Mouse (Mus musculus) forebrain, embryonic 15.5 days (tissue): ENCODE results near the gene Tuba3a. TPM values are rescaled to one million over a fixed set of nuclear protein-coding genes. Genes with fewer than 3 reads are reported as not detected.

Source experiments
- ATAC-seq: fragments of 200-750 bp; cut with Nextera tagmentation; replicated peaks from 2 replicates; pipeline ENCODE4 v1.8.0; 2017; ENCODE audit warnings: mild to moderate bottlenecking, moderate TSS enrichment, moderate library complexity
- H3K27ac ChIP-seq: fragments of 300-500 bp; sonication (generic); replicated peaks from 2 replicates; pipeline ENCODE4 v1.5.1; 2015; ENCODE audit warnings: mild to moderate bottlenecking, inconsistent platforms
- H3K27me3 ChIP-seq: fragments of 300-500 bp; sonication (generic); 2 replicates; pipeline ENCODE4 v1.6.1; 2015; ENCODE audit warnings: inconsistent platforms
- H3K36me3 ChIP-seq: fragments of 300-500 bp; sonication (generic); 2 replicates; pipeline ENCODE4 v1.6.1; 2015; ENCODE audit warnings: mild to moderate bottlenecking, inconsistent platforms
- H3K4me1 ChIP-seq: fragments of 300-500 bp; sonication (generic); 2 replicates; pipeline ENCODE4 v1.6.1; 2015; ENCODE audit warnings: inconsistent platforms
- H3K4me2 ChIP-seq: fragments of 300-500 bp; sonication (generic); replicated peaks from 2 replicates; pipeline ENCODE4 v1.6.1; 2015; ENCODE audit warnings: mild to moderate bottlenecking, inconsistent platforms
- H3K4me3 ChIP-seq: fragments of 300-500 bp; sonication (generic); 2 replicates; pipeline ENCODE4 v1.5.1; 2015; ENCODE audit warnings: mild to moderate bottlenecking, inconsistent platforms
- H3K9ac ChIP-seq: fragments of 300-500 bp; sonication (generic); replicated peaks from 2 replicates; pipeline ENCODE4 v1.6.1; 2015; ENCODE audit warnings: mild to moderate bottlenecking, inconsistent platforms
- H3K9me3 ChIP-seq: fragments of 300-500 bp; sonication (generic); 2 replicates; pipeline ENCODE4 v1.6.1; 2016; ENCODE audit warnings: inconsistent platforms
- WGBS: fragments of 180-500 bp; shearing (Covaris S2); methylation state at CpG from one replicate; pipeline ENCODE4 v1.1.7; 2015; ENCODE audit warnings: mixed read lengths; 5-methylcytosine and 5-hydroxymethylcytosine counted together
- polyA plus RNA-seq: library from polyadenylated mRNA; unstranded; fragments of >200 nt; fragmentation: Nextera tagmentation; extraction: Ambion mirVana; gene quantifications from 2 replicates; pipeline ENCODE4 v1.2.1, GENCODE M21; 2015

Tuba3a gene
- not detected in 2 replicates for polyA plus RNA-seq

DNA sequence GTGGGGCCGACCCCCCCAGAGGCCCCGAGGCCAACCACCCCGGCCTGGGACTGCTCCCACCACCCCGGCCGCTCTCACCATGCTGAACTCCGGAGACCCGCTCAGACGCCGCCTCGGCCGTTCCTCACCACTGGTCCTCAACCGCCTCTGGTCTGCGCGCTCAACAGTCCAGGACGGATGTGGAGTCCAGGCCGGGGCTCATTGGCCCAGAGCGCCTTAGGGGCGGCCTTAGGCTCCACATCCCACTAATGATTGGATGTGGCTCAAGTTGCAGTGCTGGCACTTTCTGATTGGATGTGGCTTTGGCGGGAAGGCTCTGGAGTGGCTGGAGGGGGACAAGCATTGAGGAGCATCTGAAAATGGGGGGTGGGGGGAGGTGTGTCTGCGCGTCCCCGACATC, at the start of gene Tuba3a:
Gene Tuba3a, minus strand, starts transcription at position 153 of the 400 bp plus-strand sequence.
- H3K4me1 ChIP-seq, result 0 out of 2 replicates have a peak, but pooled peaks cover 4% of the 10 kb centered on the region
- no peak within 1 kb of the TSS for H3K27ac ChIP-seq
- no peak within 1 kb of the TSS for H3K9ac ChIP-seq
- H3K27me3 ChIP-seq, result no peaks in the 10 kb centered on the region
- ATAC-seq, result no peak
- no peaks in the 10 kb centered on the region for H3K36me3 ChIP-seq
- WGBS, result 96% methylated on average over 21 of the region's 22 CpGs
- no peak within 1 kb of the TSS for H3K4me3 ChIP-seq
- H3K4me2 ChIP-seq, result no peak within 1 kb of the TSS
- no peaks in the 10 kb centered on the region for H3K9me3 ChIP-seq

DNA sequence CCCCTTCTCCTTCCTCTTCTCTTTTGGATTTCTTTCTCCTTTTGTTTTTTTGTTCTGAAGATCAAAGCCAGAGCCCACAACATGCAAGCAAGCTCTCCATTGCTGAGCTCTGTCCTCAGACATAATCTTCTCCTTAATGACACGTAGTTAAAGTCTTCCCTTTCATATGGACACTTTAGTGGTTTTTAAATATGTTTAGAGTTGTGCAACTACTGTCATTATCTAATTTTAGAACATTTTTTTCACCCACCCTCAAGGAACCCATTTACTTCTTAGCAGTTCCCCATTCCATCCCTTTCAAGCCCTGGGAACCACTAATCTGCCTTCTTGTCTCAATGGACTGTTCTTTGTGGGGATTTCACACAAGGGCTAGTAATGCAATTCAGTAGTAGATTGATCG, 48.5 kb upstream of the Tuba3a start:
- Histone ChIP-seq H3K36me3 (no peaks in the 10 kb centered on the region), H3K9me3 (no peaks in the 10 kb centered on the region), H3K4me2 (no peak overlapping the region), H3K27ac (no peak overlapping the region), H3K9ac (no peak overlapping the region), H3K4me3 (no peak overlapping the region), H3K27me3 (no peaks in the 10 kb centered on the region), H3K4me1 (peaks cover 8% of the 10 kb centered on the region; the same call in 1 of the 2 replicates)
- ATAC-seq, result no peak
- WGBS, result 41% methylated on average over 2 of the region's 2 CpGs

DNA sequence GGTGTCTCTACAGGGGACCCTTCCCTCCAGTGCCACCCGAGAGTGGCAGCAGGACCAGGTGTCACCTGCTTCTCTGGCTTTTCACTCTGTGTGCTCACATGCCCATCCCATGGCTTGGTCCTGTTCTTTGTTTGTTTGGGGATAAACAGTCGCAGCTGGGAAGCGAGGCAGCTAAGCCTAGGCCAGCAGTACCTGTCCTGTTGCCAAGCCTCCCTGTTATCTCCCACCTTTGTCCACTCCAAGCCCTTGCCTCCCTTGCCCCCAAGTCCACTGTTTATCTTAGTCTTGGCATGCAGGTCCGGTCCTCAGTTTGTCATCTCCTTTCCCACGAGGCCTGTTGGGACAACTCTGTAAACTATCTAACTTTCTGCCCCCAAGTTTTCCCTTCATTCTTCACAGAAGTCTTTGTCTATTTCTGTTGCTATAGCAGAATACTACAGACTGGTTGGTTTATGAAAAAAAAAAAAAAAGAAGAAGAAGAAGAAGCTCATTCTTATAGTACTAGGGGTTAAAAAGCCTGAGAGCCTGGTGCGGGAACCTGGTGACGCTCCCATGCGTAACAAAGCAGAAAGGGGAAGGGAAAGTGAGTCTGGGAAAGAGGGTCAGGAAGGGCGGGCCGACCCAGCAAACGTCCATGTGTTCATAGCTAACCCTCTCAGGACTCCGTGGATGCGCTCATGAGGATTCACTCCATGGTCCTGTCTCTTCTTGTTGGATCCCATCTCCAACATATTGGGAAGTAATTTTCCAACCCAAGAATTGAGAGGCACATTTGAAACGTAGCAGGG, 47.5 kb upstream of the Tuba3a start:
- WGBS, result 80% methylated on average over 14 of the region's 14 CpGs
- no peak for ATAC-seq
- no peaks in the 10 kb centered on the region for H3K36me3 ChIP-seq

DNA sequence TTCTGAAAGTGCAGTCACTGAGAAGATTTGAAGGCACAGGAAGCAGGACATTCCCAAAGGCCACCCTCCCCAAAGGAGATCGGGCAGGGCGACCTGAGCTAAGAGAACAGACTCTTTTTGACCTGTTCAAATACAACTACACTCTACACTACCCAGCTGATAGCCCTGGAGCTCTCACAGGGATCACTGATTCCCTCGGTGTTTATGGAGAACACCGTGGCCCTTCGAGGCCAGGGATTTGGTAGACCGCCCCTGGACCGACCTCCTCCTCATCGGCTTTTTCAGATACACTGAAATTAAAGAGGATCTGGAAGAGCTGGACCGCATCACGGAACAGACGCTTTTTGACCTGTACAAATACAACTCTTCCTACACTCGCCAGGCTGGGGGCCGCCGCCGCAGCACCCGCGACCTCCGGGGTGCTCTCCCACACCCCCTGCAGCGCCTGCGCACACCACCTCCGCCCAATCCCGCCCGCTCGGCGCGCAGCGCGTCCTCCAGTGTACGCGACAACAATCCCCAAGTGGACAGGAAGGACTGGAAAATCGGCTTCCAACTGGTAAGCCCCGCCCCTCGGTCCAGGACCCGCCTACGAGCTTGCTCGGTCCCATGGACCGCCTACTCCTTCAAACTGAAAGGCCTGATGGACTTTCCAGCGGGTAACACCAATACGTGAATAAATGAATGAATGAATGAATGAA, 44.9 kb upstream of the Tuba3a start:
- H3K27ac ChIP-seq, result no peak overlapping the region
- H3K27me3 ChIP-seq, result no peaks in the 10 kb centered on the region
- H3K4me2 ChIP-seq, result peak overlapping the region; percentile 91
- no peaks in the 10 kb centered on the region for H3K36me3 ChIP-seq
- peaks cover 8% of the 10 kb centered on the region; the same call in 1 of the 2 replicates for H3K4me1 ChIP-seq
- H3K9me3 ChIP-seq, result no peaks in the 10 kb centered on the region
- peak overlapping the region; percentile 57 for H3K9ac ChIP-seq
- peak; percentile 89 for ATAC-seq
- 1% methylated on average over 39 of the region's 39 CpGs for WGBS
- H3K4me3 ChIP-seq, result peak overlapping the region; percentile 57

More for the DNA sequence above, 47.5 kb upstream of the Tuba3a start:
- H3K4me3 ChIP-seq, result no peak overlapping the region
- peaks cover 8% of the 10 kb centered on the region; the same call in 1 of the 2 replicates for H3K4me1 ChIP-seq
- H3K4me2 ChIP-seq, result no peak overlapping the region
- H3K27me3 ChIP-seq, result no peaks in the 10 kb centered on the region
- H3K9me3 ChIP-seq, result no peaks in the 10 kb centered on the region
- H3K9ac ChIP-seq, result no peak overlapping the region
- H3K27ac ChIP-seq, result no peak overlapping the region

DNA sequence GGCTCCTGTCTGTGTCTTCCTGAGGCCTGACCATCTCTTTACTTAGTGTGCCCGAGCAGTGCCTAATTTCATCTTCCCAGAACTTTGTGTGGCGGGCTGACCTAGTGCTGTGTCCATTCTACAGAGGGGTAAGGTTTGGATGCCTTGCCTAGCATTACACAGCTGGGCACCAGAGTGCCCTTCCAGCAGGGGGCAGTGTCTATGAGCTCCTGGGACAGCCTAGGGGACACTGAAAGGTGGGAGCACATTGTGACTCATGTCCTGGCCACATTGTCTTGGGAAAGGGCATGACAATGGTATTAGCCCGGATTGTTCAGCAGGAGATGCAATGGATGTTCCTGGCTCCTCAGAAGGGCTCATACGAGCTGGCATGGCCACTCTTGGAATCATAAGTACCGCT, 42.4 kb upstream of the Tuba3a start:
- no peak for ATAC-seq
- no peak overlapping the region for H3K4me3 ChIP-seq
- WGBS, result 80% methylated on average over 5 of the region's 5 CpGs
- no peak overlapping the region for H3K4me2 ChIP-seq
- no peaks in the 10 kb centered on the region for H3K27me3 ChIP-seq
- H3K27ac ChIP-seq, result no peak overlapping the region
- H3K36me3 ChIP-seq, result no peaks in the 10 kb centered on the region
- H3K4me1 ChIP-seq, result peaks cover 8% of the 10 kb centered on the region; the same call in 1 of the 2 replicates
- no peak overlapping the region for H3K9ac ChIP-seq
- no peaks in the 10 kb centered on the region for H3K9me3 ChIP-seq

DNA sequence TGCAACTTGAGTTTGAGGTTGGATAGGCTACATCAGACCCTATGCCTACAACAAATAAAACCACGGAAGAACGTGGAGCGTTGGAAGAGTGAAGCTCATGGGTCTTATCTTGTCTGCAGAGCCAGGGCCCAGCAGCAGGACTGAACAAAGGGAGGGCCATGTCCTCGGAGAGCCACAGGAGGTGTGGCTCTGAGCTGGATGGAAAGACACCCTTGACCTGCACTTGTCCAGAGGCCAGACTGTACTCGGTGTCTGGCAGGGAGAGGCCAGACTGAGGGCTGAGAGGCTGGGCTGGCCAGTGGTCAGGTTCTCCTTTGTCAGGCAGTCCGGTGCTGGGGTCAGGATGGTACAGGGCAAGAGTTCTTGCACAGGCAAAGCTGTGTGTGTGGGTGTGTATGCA, 39.5 kb upstream of the Tuba3a start:
- Histone ChIP-seq H3K4me3 (no peak overlapping the region), H3K4me2 (no peak overlapping the region), H3K9ac (no peak overlapping the region), H3K4me1 (peaks cover under 1% of the 10 kb centered on the region; the same call in 1 of the 2 replicates), H3K36me3 (no peaks in the 10 kb centered on the region), H3K27ac (no peak overlapping the region), H3K9me3 (no peaks in the 10 kb centered on the region), H3K27me3 (peaks cover 14% of the 10 kb centered on the region)
- ATAC-seq, result no peak
- WGBS, result 81% methylated on average over 6 of the region's 6 CpGs

DNA sequence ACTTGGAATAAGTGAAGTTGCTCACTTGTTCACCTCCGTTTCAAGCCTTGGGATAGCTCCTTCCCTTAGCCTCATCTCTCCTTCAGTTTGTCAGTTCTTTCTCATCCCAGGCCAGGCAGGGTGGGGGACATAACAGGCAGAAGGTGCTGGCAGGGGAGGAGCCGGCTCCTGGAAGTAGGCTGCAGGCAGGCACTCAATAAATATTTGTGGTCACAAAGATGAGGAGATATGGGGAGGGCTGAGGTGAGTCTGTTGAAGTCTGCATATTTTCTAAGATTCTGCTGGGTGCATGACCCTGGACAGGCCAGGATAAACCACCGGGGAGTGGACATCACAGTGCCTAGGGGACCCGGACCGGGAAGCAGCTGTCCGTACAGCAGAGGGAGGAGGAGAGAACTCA, 37.7 kb upstream of the Tuba3a start:
- no peaks in the 10 kb centered on the region for H3K4me1 ChIP-seq
- H3K9me3 ChIP-seq, result no peaks in the 10 kb centered on the region
- no peak overlapping the region for H3K4me3 ChIP-seq
- no peak overlapping the region for H3K9ac ChIP-seq
- H3K27me3 ChIP-seq, result peaks cover 22% of the 10 kb centered on the region
- no peak overlapping the region for H3K27ac ChIP-seq
- H3K36me3 ChIP-seq, result no peaks in the 10 kb centered on the region
- WGBS, result 77% methylated on average over 6 of the region's 6 CpGs
- no peak overlapping the region for H3K4me2 ChIP-seq
- no peak for ATAC-seq

DNA sequence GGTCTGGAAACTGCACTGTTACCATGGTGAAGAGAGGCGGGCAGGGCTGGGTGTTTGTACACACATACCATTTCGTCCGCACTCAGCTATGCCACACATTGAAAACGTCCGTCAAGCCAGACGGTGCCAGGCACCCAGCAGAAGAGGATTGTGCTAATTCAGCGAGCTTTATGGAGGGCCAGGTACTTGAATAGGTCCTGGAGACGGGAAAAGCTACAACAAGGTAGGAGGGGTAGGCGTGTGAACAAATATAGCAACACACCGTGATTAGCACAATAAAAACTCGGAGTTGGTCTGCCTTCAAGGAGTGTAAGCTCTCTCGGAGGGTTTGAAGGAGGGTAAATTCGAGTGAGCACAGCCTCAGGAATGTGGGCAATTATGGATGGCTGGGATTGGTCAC, 37.0 kb upstream of the Tuba3a start:
- 38% methylated on average over 13 of the region's 13 CpGs for WGBS
- Histone ChIP-seq H3K9ac (no peak overlapping the region), H3K9me3 (no peaks in the 10 kb centered on the region), H3K27ac (no peak overlapping the region), H3K4me3 (no peak overlapping the region), H3K27me3 (peaks cover 22% of the 10 kb centered on the region), H3K36me3 (no peaks in the 10 kb centered on the region), H3K4me1 (no peaks in the 10 kb centered on the region), H3K4me2 (no peak overlapping the region)
- no peak; the same call in 1 of the 2 replicates for ATAC-seq

DNA sequence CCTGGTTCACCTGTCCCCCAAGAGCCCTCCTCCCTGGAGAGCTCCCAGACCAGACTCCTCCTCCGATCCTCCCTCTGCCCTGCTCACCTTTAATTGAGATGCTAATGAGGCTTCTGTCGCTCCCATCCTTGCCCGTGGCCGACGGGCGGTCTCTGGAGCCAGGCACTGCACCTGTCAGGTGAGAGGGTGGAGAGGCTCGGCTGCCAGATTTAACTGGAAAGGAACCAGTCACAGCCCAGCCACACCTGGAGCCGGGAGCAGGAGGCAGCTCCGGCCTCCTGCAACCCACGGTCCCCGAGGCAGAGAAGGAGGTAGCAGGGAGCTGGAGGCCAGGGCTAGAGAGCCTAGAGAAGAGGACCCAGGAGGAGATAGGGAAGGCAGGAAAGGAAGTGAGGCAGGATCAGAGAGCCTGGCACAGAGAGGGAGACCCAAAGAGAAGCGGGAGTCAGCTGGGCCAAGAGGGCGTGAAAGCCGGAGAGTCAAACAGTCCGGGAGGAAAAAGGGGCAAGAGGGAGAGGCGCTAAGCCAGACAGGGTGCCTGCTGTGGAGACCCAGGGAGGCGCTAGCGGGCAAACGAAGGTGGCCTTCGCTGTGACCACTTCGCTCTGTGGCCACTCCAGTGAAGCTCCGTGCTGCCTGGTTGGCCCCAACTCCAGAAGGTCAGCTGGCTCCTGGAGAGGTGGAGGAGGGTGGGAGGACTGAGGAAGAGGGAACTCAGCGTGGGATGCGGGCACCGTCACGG, 35.4 kb upstream of the Tuba3a start:
- 0 out of 2 replicates have a peak, but pooled peaks have one; percentile 16 for ATAC-seq
- 9% methylated on average over 26 of the region's 26 CpGs for WGBS
- H3K9ac ChIP-seq, result no peak overlapping the region

DNA sequence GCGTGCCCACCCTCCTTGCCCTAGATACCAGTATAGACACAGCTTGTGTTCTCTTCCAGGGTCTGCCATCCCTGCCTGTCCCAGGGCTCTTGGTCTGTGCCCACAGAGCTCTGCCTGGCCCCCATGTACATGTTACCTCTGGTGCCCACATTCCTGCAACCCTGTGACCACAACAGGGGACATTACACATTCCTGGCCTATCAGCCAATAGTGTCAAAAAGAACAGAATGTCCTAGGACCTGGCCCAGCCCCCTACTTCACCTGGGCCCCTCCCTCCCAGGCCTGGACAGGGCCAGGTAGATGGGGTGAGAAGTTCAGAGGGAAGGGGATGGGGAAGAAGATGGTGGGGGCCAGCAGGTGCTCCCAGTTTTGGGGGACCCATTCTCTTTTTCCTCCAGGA, 34.5 kb upstream of the Tuba3a start, which contains the start of gene Scnn1a:
Gene Scnn1a, plus strand, starts transcription at position 337 of the 400 bp plus-strand sequence.
- no peak for ATAC-seq
- Histone ChIP-seq H3K4me3 (no peak within 1 kb of the TSS), H3K36me3 (no peaks in the 10 kb centered on the region), H3K4me1 (no peaks in the 10 kb centered on the region), H3K9ac (no peak within 1 kb of the TSS), H3K4me2 (no peak within 1 kb of the TSS), H3K9me3 (no peaks in the 10 kb centered on the region), H3K27ac (no peak within 1 kb of the TSS), H3K27me3 (peaks cover 22% of the 10 kb centered on the region)
- WGBS, result 93% methylated on average over 1 of the region's 1 CpGs

More for the DNA sequence above, 35.4 kb upstream of the Tuba3a start:
- no peaks in the 10 kb centered on the region for H3K36me3 ChIP-seq
- H3K4me1 ChIP-seq, result no peaks in the 10 kb centered on the region
- no peaks in the 10 kb centered on the region for H3K9me3 ChIP-seq
- no peak overlapping the region for H3K4me3 ChIP-seq
- no peak overlapping the region for H3K4me2 ChIP-seq
- H3K27me3 ChIP-seq, result peaks cover 22% of the 10 kb centered on the region
- H3K27ac ChIP-seq, result no peak overlapping the region

DNA sequence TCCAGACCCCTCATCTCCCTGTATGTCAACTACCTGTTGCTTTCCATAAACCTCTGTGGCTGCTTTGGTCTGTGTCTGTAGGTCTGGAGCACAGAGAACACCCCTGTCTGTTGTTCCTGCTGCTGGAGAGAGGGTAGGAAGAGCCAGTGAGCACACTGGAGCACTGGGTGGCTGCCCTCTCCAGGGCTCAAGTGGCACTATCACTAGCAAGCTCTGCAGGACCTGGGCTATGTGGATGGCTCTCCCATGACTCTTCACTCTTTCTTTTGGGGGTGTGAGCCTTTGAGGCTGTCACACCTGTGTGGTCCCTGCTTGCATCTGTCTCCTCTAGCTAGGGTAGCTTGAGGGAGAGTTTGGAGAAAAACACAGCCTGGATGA, 34.1 kb upstream of the Tuba3a start:
- H3K4me1 ChIP-seq, result no peaks in the 10 kb centered on the region
- H3K27me3 ChIP-seq, result peaks cover 22% of the 10 kb centered on the region
- H3K4me2 ChIP-seq, result no peak overlapping the region
- H3K9me3 ChIP-seq, result no peaks in the 10 kb centered on the region
- H3K36me3 ChIP-seq, result no peaks in the 10 kb centered on the region
- ATAC-seq, result no peak
- H3K4me3 ChIP-seq, result no peak overlapping the region
- no peak overlapping the region for H3K9ac ChIP-seq
- no peak overlapping the region for H3K27ac ChIP-seq
